Mouse (Mus musculus) liver, embryonic 13.5 days (tissue): Measurements from ENCODE around the gene Nkd1. TPM values are rescaled to one million over a fixed set of nuclear protein-coding genes. Genes with fewer than 3 reads are reported as not detected.

Experiments used
- ATAC-seq: fragments of 200-750 bp; cut with Nextera tagmentation; 2 replicates; pipeline ENCODE4 v1.8.0; 2017; ENCODE audit warnings: low read depth, mild to moderate bottlenecking, moderate number of reproducible peaks, moderate library complexity
- DNase-seq: peaks from one replicate; pipeline ENCODE4 v3.0.0; 2022
- H3K27ac ChIP-seq: fragments of 300-500 bp; sonication (generic); 2 replicates; pipeline ENCODE4 v1.5.1; 2015; ENCODE audit warnings: moderate library complexity, mild to moderate bottlenecking, inconsistent platforms
- H3K27me3 ChIP-seq: fragments of 300-500 bp; sonication (generic); 2 replicates; pipeline ENCODE4 v1.6.1; 2015; ENCODE audit warnings: mild to moderate bottlenecking, inconsistent platforms
- H3K36me3 ChIP-seq: fragments of 300-500 bp; sonication (generic); 2 replicates; pipeline ENCODE4 v1.6.1; 2015; ENCODE audit warnings: mild to moderate bottlenecking, inconsistent platforms
- H3K4me1 ChIP-seq: fragments of 300-500 bp; sonication (generic); replicated peaks from 2 replicates; pipeline ENCODE4 v1.6.1; 2015; ENCODE audit warnings: inconsistent platforms
- H3K4me2 ChIP-seq: fragments of 300-500 bp; sonication (generic); 2 replicates; pipeline ENCODE4 v1.6.1; 2015; ENCODE audit warnings: inconsistent platforms, mild to moderate bottlenecking, moderate library complexity
- H3K4me3 ChIP-seq: fragments of 300-500 bp; sonication (generic); replicated peaks from 2 replicates; pipeline ENCODE4 v1.5.1; 2015; ENCODE audit warnings: mild to moderate bottlenecking, inconsistent platforms
- H3K9ac ChIP-seq: fragments of 300-500 bp; sonication (generic); 2 replicates; pipeline ENCODE4 v1.6.1; 2015; ENCODE audit warnings: mild to moderate bottlenecking, inconsistent platforms
- H3K9me3 ChIP-seq: fragments of 300-500 bp; sonication (generic); replicated peaks from 2 replicates; pipeline ENCODE4 v1.6.1; 2016; ENCODE audit warnings: inconsistent platforms
- WGBS: fragments of 180-500 bp; shearing (Covaris S2); methylation state at CpG from one replicate; pipeline ENCODE4 v1.1.7; 2015; ENCODE audit not compliant: insufficient replicate concordance; 5-methylcytosine and 5-hydroxymethylcytosine counted together
- polyA plus RNA-seq: library from polyadenylated mRNA; unstranded; fragments of >200 nt; fragmentation: Nextera tagmentation; extraction: Ambion mirVana; gene quantifications from 2 replicates; pipeline ENCODE4 v1.2.1, GENCODE M21; 2015

Nkd1 gene
- polyA plus RNA-seq, 1 experiment from 2014 or later: 2.2 TPM

- H3K27ac ChIP-seq: no peak overlapping the region
- no peaks in the 10 kb centered on the region for H3K27me3 ChIP-seq
- no peak overlapping the region for H3K4me2 ChIP-seq
- 53% methylated on average over 7 of the region's 7 CpGs for WGBS
- no peak for DNase-seq
- no peak for ATAC-seq
- no peaks in the 10 kb centered on the region for H3K4me1 ChIP-seq
- no peak overlapping the region for H3K4me3 ChIP-seq
- H3K9me3 ChIP-seq: no peaks in the 10 kb centered on the region
- H3K9ac ChIP-seq: no peak overlapping the region
- H3K36me3 ChIP-seq: no peaks in the 10 kb centered on the region
These were observed 58.1 kb downstream of the Nkd1 start for GRCm38 (mm10) chr8:88579246-88579645.

- DNase-seq (no peak), ATAC-seq (no peak)
- no peak overlapping the region for H3K4me2 ChIP-seq
- no peaks in the 10 kb centered on the region for H3K27me3 ChIP-seq
- no peaks in the 10 kb centered on the region for H3K36me3 ChIP-seq
- 73% methylated on average over 18 of the region's 18 CpGs for WGBS
- H3K27ac ChIP-seq: no peak overlapping the region
- H3K9ac ChIP-seq: no peak overlapping the region
- H3K9me3 ChIP-seq: no peaks in the 10 kb centered on the region
- H3K4me1 ChIP-seq: no peaks in the 10 kb centered on the region
- no peak overlapping the region for H3K4me3 ChIP-seq
These were observed 58.6 kb downstream of the Nkd1 start for GRCm38 (mm10) chr8:88579668-88580330.

GRCm38 (mm10) chr8:88580785-88581184, 59.6 kb downstream of the Nkd1 start:
- 25% methylated on average over 7 of the region's 7 CpGs for WGBS
- no peaks in the 10 kb centered on the region for H3K9me3 ChIP-seq
- no peaks in the 10 kb centered on the region for H3K4me1 ChIP-seq
- no peak overlapping the region for H3K27ac ChIP-seq
- DNase-seq: no peak
- ATAC-seq: no peak
- no peak overlapping the region for H3K4me3 ChIP-seq
- H3K4me2 ChIP-seq: no peak overlapping the region
- H3K27me3 ChIP-seq: no peaks in the 10 kb centered on the region
- no peak overlapping the region for H3K9ac ChIP-seq
- no peaks in the 10 kb centered on the region for H3K36me3 ChIP-seq

- H3K4me3 ChIP-seq: no peak overlapping the region
- H3K27ac ChIP-seq: no peak overlapping the region
- ATAC-seq: no peak
- no peaks in the 10 kb centered on the region for H3K27me3 ChIP-seq
- DNase-seq: no peak
- no peaks in the 10 kb centered on the region for H3K36me3 ChIP-seq
- H3K4me2 ChIP-seq: no peak overlapping the region
- H3K9me3 ChIP-seq: no peaks in the 10 kb centered on the region
- 71% methylated on average over 3 of the region's 3 CpGs for WGBS
- H3K9ac ChIP-seq: no peak overlapping the region
- H3K4me1 ChIP-seq: peaks cover 12% of the 10 kb centered on the region; the same call in 1 of the 2 replicates
These were observed 62.7 kb downstream of the Nkd1 start for GRCm38 (mm10) chr8:88583863-88584262.

GRCm38 (mm10) chr8:88588205-88588889, 67.2 kb downstream of the Nkd1 start:
- Histone ChIP-seq H3K4me3 (no peak overlapping the region), H3K36me3 (no peaks in the 10 kb centered on the region), H3K27me3 (no peaks in the 10 kb centered on the region), H3K9me3 (no peaks in the 10 kb centered on the region), H3K4me2 (no peak overlapping the region), H3K27ac (no peak overlapping the region), H3K4me1 (peaks cover 12% of the 10 kb centered on the region; the same call in 1 of the 2 replicates), H3K9ac (no peak overlapping the region)
- DNase-seq (no peak), ATAC-seq (no peak)
- 75% methylated on average over 8 of the region's 8 CpGs for WGBS

- H3K4me3 ChIP-seq: no peak overlapping the region
- no peaks in the 10 kb centered on the region for H3K27me3 ChIP-seq
- H3K4me1 ChIP-seq: peaks cover 12% of the 10 kb centered on the region; the same call in 1 of the 2 replicates
- H3K4me2 ChIP-seq: no peak overlapping the region
- 58% methylated on average over 6 of the region's 6 CpGs for WGBS
- DNase-seq: no peak
- H3K27ac ChIP-seq: no peak overlapping the region
- no peaks in the 10 kb centered on the region for H3K9me3 ChIP-seq
- H3K9ac ChIP-seq: no peak overlapping the region
- ATAC-seq: no peak
- no peaks in the 10 kb centered on the region for H3K36me3 ChIP-seq
These were observed 69.1 kb downstream of the Nkd1 start for GRCm38 (mm10) chr8:88590226-88590625.

GRCm38 (mm10) chr8:88593947-88594346, 72.8 kb downstream of the Nkd1 start:
- Histone ChIP-seq H3K9ac (no peak overlapping the region), H3K4me3 (no peak overlapping the region), H3K9me3 (no peaks in the 10 kb centered on the region), H3K27ac (no peak overlapping the region), H3K36me3 (no peaks in the 10 kb centered on the region), H3K27me3 (no peaks in the 10 kb centered on the region), H3K4me2 (no peak overlapping the region), H3K4me1 (no peaks in the 10 kb centered on the region)
- no peak for ATAC-seq
- 93% methylated on average over 1 of the region's 1 CpGs for WGBS
- no peak for DNase-seq

- Histone ChIP-seq H3K27me3 (no peaks in the 10 kb centered on the region), H3K36me3 (no peaks in the 10 kb centered on the region), H3K27ac (no peak overlapping the region), H3K9ac (no peak overlapping the region), H3K4me3 (no peak overlapping the region), H3K4me1 (no peaks in the 10 kb centered on the region), H3K4me2 (no peak overlapping the region), H3K9me3 (no peaks in the 10 kb centered on the region)
- DNase-seq (no peak), ATAC-seq (no peak)
- 70% methylated on average over 12 of the region's 12 CpGs for WGBS
These were observed 74.9 kb downstream of the Nkd1 start for GRCm38 (mm10) chr8:88596042-88596441.

GRCm38 (mm10) chr8:88598578-88598977, 77.4 kb downstream of the Nkd1 start:
- H3K4me2 ChIP-seq: no peak overlapping the region
- DNase-seq: no peak
- no peak for ATAC-seq
- no peaks in the 10 kb centered on the region for H3K27me3 ChIP-seq
- H3K9me3 ChIP-seq: 0 out of 2 replicates have a peak, but pooled peaks cover 5% of the 10 kb centered on the region
- 53% methylated on average over 5 of the region's 5 CpGs for WGBS
- no peak overlapping the region for H3K27ac ChIP-seq
- H3K4me3 ChIP-seq: no peak overlapping the region
- no peak overlapping the region for H3K9ac ChIP-seq
- H3K4me1 ChIP-seq: no peaks in the 10 kb centered on the region
- H3K36me3 ChIP-seq: no peaks in the 10 kb centered on the region

GRCm38 (mm10) chr8:88599491-88599890, 78.3 kb downstream of the Nkd1 start:
- H3K36me3 ChIP-seq: no peaks in the 10 kb centered on the region
- DNase-seq (no peak), ATAC-seq (no peak)
- no peak overlapping the region for H3K9ac ChIP-seq
- 60% methylated on average over 7 of the region's 7 CpGs for WGBS
- H3K4me2 ChIP-seq: no peak overlapping the region
- no peaks in the 10 kb centered on the region for H3K27me3 ChIP-seq
- H3K27ac ChIP-seq: no peak overlapping the region
- H3K4me1 ChIP-seq: no peaks in the 10 kb centered on the region
- H3K9me3 ChIP-seq: 0 out of 2 replicates have a peak, but pooled peaks cover 5% of the 10 kb centered on the region
- no peak overlapping the region for H3K4me3 ChIP-seq

- no peak overlapping the region for H3K4me2 ChIP-seq
- H3K4me1 ChIP-seq: no peaks in the 10 kb centered on the region
- ATAC-seq (no peak), DNase-seq (no peak)
- no peak overlapping the region for H3K9ac ChIP-seq
- H3K9me3 ChIP-seq: 0 out of 2 replicates have a peak, but pooled peaks cover 5% of the 10 kb centered on the region
- no peak overlapping the region for H3K27ac ChIP-seq
- H3K4me3 ChIP-seq: no peak overlapping the region
- WGBS: 13% methylated on average over 10 of the region's 10 CpGs
- H3K27me3 ChIP-seq: no peaks in the 10 kb centered on the region
- H3K36me3 ChIP-seq: no peaks in the 10 kb centered on the region
These were observed 82.4 kb downstream of the Nkd1 start for GRCm38 (mm10) chr8:88603446-88603989.
